ENCODE assay signal across 10 mouse cellular contexts in genomic region chr9:44492631-44493461, GRCm38 (mm10). TPM values are rescaled to one million over a fixed set of nuclear protein-coding genes. Genes with fewer than 3 reads are reported as not detected.
DNase-seq lines count a peak whose midpoint lies in the region; ATAC-seq lines count a peak whose summit lies in the region.
"Had no signal": no experiment of that assay in that cellular context is flagged by ENCODE, and none has a peak within 500 bp of the region (broad histone marks: within the 10 kb centered on the region; RNA-seq: fewer than 3 reads in every experiment).

No protein-coding gene starts in this region.

- peaks cover 100% of the 10 kb centered on the region for H3K4me1 ChIP-seq in heart, embryonic 13.5 days
- H3K4me1 ChIP-seq in liver, embryonic 11.5 days (replicated peaks; ENCODE audit: control insufficient read depth, insufficient read depth, low read length), result peaks cover 80% of the 10 kb centered on the region

- intact Hi-C loops in left cerebral cortex, postnatal 25 days (cut with DNase I), result no loop called here

- H3K9me3 ChIP-seq in heart, embryonic 13.5 days, result no peaks in the 10 kb centered on the region
- no peaks in the 10 kb centered on the region for H3K9me3 ChIP-seq in liver, embryonic 11.5 days (ENCODE audit: control insufficient read depth, low read length)

- 45% methylated on average over 17 of the region's 17 CpGs for WGBS in heart, embryonic 13.5 days
- WGBS in liver, embryonic 11.5 days, result 56% methylated on average over 17 of the region's 17 CpGs

- peak overlapping the region; percentile 18 for H3K4me3 ChIP-seq in heart, embryonic 13.5 days
- no peak overlapping the region for H3K4me3 ChIP-seq in liver, embryonic 11.5 days (ENCODE audit: low read depth, low read length)

- H3K27me3 ChIP-seq in heart, embryonic 13.5 days (replicated peaks), result no peaks in the 10 kb centered on the region
- no peaks in the 10 kb centered on the region for H3K27me3 ChIP-seq in liver, embryonic 11.5 days (replicated peaks; ENCODE audit: control insufficient read depth, insufficient read depth, low read length)

- ATAC-seq in heart, embryonic 13.5 days (ENCODE audit: extremely low read depth, insufficient number of reproducible peaks, low FRiP score, low TSS enrichment), result no peak
- no peak for ATAC-seq in liver, embryonic 11.5 days (replicated peaks; ENCODE audit: low FRiP score)

- peaks cover 15% of the 10 kb centered on the region; the same call in 1 of the 2 replicates for H3K36me3 ChIP-seq in heart, embryonic 13.5 days
- no peaks in the 10 kb centered on the region for H3K36me3 ChIP-seq in liver, embryonic 11.5 days (ENCODE audit: control insufficient read depth, insufficient read depth, low read length)

- H3K4me2 ChIP-seq in heart, embryonic 13.5 days, result peak overlapping the region; percentile 55
- peak overlapping the region; percentile 6; the same call in 1 of the 2 replicates for H3K4me2 ChIP-seq in liver, embryonic 11.5 days

- H3K27ac ChIP-seq in heart, embryonic 13.5 days (replicated peaks), result peak overlapping the region; percentile 93
- no peak overlapping the region for H3K27ac ChIP-seq in liver, embryonic 11.5 days (ENCODE audit: low read depth, low read length)
- H3K27ac ChIP-seq: macrophage had no signal

- peak; percentile 20 for DNase-seq in adrenal gland, postnatal 14 days
- no peak for DNase-seq in adrenal gland, adult 18-20 months (ENCODE audit: low spot score in 2 of 2)
- peak; percentile 71 to 74 for DNase-seq in spleen, postnatal 36 days (ENCODE audit: low spot score in 2 of 2)
- no peak for DNase-seq in spleen, postnatal 14 days (ENCODE audit: low spot score in 2 of 2)
- no peak for DNase-seq in liver, embryonic 11.5 days (ENCODE audit: low spot score)
- no peak for DNase-seq in left cerebral cortex, postnatal 25 days (ENCODE audit: low spot score in 2 of 2)
- no peak for DNase-seq in left cerebral cortex, adult 11 months (ENCODE audit: low spot score)

- H3K9ac ChIP-seq in heart, embryonic 13.5 days, result peak overlapping the region; percentile 77
- 0 out of 2 replicates have a peak overlapping the region, but pooled peaks have one; percentile 6 for H3K9ac ChIP-seq in liver, embryonic 11.5 days (ENCODE audit: low read depth, low read length)

RNA-seq across cellular contexts. Expression of gene Bcl9l, which starts 10.2 kb away (rescaled TPM):
- total RNA-seq in adrenal gland, postnatal 14 days (2021), result 59.3 and 61.7 TPM in 2 replicates
- total RNA-seq in adrenal gland, adult 18-20 months (2021), result 10 to 100 TPM; 41.3 to 46.6 TPM
- polyA plus RNA-seq in heart, embryonic 13.5 days (2015; fragmentation: Nextera tagmentation; extraction: Ambion mirVana), result 7.3 and 9.4 TPM in 2 replicates
- polyA plus RNA-seq in liver, embryonic 11.5 days (2014; fragmentation: Nextera tagmentation; extraction: Ambion mirVana), result 4.1 and 5.0 TPM in 2 replicates
- total RNA-seq in left cerebral cortex, postnatal 25 days (2021), result 10 to 100 TPM; 60.3 to 60.9 TPM

RNA-seq across cellular contexts. Expression of gene Upk2, which starts 38.1 kb away (rescaled TPM):
- total RNA-seq in adrenal gland, postnatal 14 days (2021), result not detected in 2 replicates
- not detected for total RNA-seq in adrenal gland, adult 18-20 months (2021)
- polyA plus RNA-seq in heart, embryonic 13.5 days (2015; fragmentation: Nextera tagmentation; extraction: Ambion mirVana), result not detected in 2 replicates
- not detected in 2 replicates for polyA plus RNA-seq in liver, embryonic 11.5 days (2014; fragmentation: Nextera tagmentation; extraction: Ambion mirVana)
- total RNA-seq in left cerebral cortex, postnatal 25 days (2021), result not detected
- polyA plus RNA-seq: macrophage had no signal

RNA-seq across cellular contexts. Expression of gene Foxr1, which starts 51.9 kb away (rescaled TPM):
- not detected in 2 replicates for total RNA-seq in adrenal gland, postnatal 14 days (2021)
- not detected for total RNA-seq in adrenal gland, adult 18-20 months (2021)
- not detected in 2 replicates for polyA plus RNA-seq in heart, embryonic 13.5 days (2015; fragmentation: Nextera tagmentation; extraction: Ambion mirVana)
- not detected in 2 replicates for polyA plus RNA-seq in liver, embryonic 11.5 days (2014; fragmentation: Nextera tagmentation; extraction: Ambion mirVana)
- not detected for total RNA-seq in left cerebral cortex, postnatal 25 days (2021)
- polyA plus RNA-seq: embryonic facial prominence, embryonic 11.5 days; macrophage had no signal

Comparison
In these comparisons a context has a peak if more than half of its experiments do, and no peak if none do; other contexts are left out.
1. DNase-seq: peak in adrenal gland, postnatal 14 days (single experiment) and spleen, postnatal 36 days (2 of 2); none in adrenal gland, adult 18-20 months (0 of 2), spleen, postnatal 14 days (0 of 2), liver, embryonic 11.5 days (single experiment), left cerebral cortex, postnatal 25 days (0 of 2) and left cerebral cortex, adult 11 months (single experiment).